Mouse (Mus musculus) megakaryocyte, embryonic 14.5 days (primary cell): ENCODE measurements around the gene Psenen.

Experiments
- FLI1 ChIP-seq: IDR thresholded peaks from 2 replicates; pipeline ENCODE4 v1.6.1; 2012; ENCODE audit warnings: low read length, inconsistent platforms, mixed read lengths
- GATA1 ChIP-seq: IDR thresholded peaks from 3 replicates; pipeline ENCODE4 v1.6.1; 2012; ENCODE audit warnings: mixed read lengths, low read length, inconsistent platforms, borderline replicate concordance

- no peak for TF ChIP-seq GATA1
- TF ChIP-seq FLI1 = no peak
Measured at GRCm38 (mm10) chr7:30553810-30554584, 9.4 kb downstream of the Psenen start.
